Mouse (Mus musculus): ENCODE measurements around the gene Gm20509. TPM values are rescaled to one million over a fixed set of nuclear protein-coding genes. Genes with fewer than 3 reads are reported as not detected.
A peak's percentile ranks its signal among the peaks of the same experiment; 100 is the strongest.

The Gm20509 gene
- polyA plus RNA-seq, 1 experiment from 2014 or later = not detected

- no peak for DNase-seq
Measured at GRCm38 (mm10) chr9:73085845-73086244, 16.4 kb upstream of the Gm20509 start.

GRCm38 (mm10) chr9:73087121-73087520 lies 15.1 kb upstream of the Gm20509 start:
- H3K27me3 ChIP-seq (ENCODE audit: insufficient read depth, low read length) = no peaks in the 10 kb centered on the region
- H3K9ac ChIP-seq = no peak overlapping the region
- no peak for ATAC-seq (ENCODE audit: insufficient read depth)
- WGBS = 46% methylated on average over 8 of the region's 8 CpGs
- TF ChIP-seq CTCF (IDR thresholded peaks at IDR 0.05; ENCODE audit: low read depth) = no peak
- no peak overlapping the region for H3K27ac ChIP-seq (ENCODE audit: low read depth)
- H3K9me3 ChIP-seq (ENCODE audit: low read depth, low read length) = no peaks in the 10 kb centered on the region
- H3K4me3 ChIP-seq (ENCODE audit: low read depth, low read length) = no peak overlapping the region
- H3K36me3 ChIP-seq (ENCODE audit: insufficient read depth) = no peaks in the 10 kb centered on the region
- DNase-seq = peak; percentile 54
- no peak overlapping the region for H3K4me2 ChIP-seq
- no peaks in the 10 kb centered on the region for H3K4me1 ChIP-seq (ENCODE audit: insufficient read depth)

More at GRCm38 (mm10) chr9:73085845-73086244, 16.4 kb upstream of the Gm20509 start:
- Histone ChIP-seq H3K4me3 (ENCODE audit: low read depth, low read length) (no peak overlapping the region), H3K27ac (ENCODE audit: low read depth) (no peak overlapping the region), H3K9ac (no peak overlapping the region), H3K27me3 (ENCODE audit: insufficient read depth, low read length) (no peaks in the 10 kb centered on the region), H3K4me1 (ENCODE audit: insufficient read depth) (no peaks in the 10 kb centered on the region), H3K36me3 (ENCODE audit: insufficient read depth) (no peaks in the 10 kb centered on the region), H3K9me3 (ENCODE audit: low read depth, low read length) (no peaks in the 10 kb centered on the region), H3K4me2 (no peak overlapping the region)
- no peak for TF ChIP-seq CTCF (IDR thresholded peaks at IDR 0.05; ENCODE audit: low read depth)
- ATAC-seq (ENCODE audit: insufficient read depth) = no peak
- 59% methylated on average over 6 of the region's 6 CpGs for WGBS

GRCm38 (mm10) chr9:73087581-73087980 lies 14.7 kb upstream of the Gm20509 start:
- TF ChIP-seq CTCF (IDR thresholded peaks at IDR 0.05; ENCODE audit: low read depth) = no peak
- 64% methylated on average over 5 of the region's 5 CpGs for WGBS
- ATAC-seq (ENCODE audit: insufficient read depth) (no peak), DNase-seq (no peak)
- Histone ChIP-seq H3K27me3 (ENCODE audit: insufficient read depth, low read length) (no peaks in the 10 kb centered on the region), H3K27ac (ENCODE audit: low read depth) (no peak overlapping the region), H3K4me2 (no peak overlapping the region), H3K4me3 (ENCODE audit: low read depth, low read length) (no peak overlapping the region), H3K9ac (no peak overlapping the region), H3K9me3 (ENCODE audit: low read depth, low read length) (no peaks in the 10 kb centered on the region), H3K4me1 (ENCODE audit: insufficient read depth) (no peaks in the 10 kb centered on the region), H3K36me3 (ENCODE audit: insufficient read depth) (no peaks in the 10 kb centered on the region)

- no peaks in the 10 kb centered on the region for H3K4me1 ChIP-seq (ENCODE audit: insufficient read depth)
- no peaks in the 10 kb centered on the region for H3K36me3 ChIP-seq (ENCODE audit: insufficient read depth)
- DNase-seq (peak; percentile 33), ATAC-seq (ENCODE audit: insufficient read depth) (peak; percentile 44)
- 0 out of 2 replicates have a peak overlapping the region, but pooled peaks have one; percentile 5 for H3K27ac ChIP-seq (ENCODE audit: low read depth)
- no peaks in the 10 kb centered on the region for H3K27me3 ChIP-seq (ENCODE audit: insufficient read depth, low read length)
- H3K4me3 ChIP-seq (ENCODE audit: low read depth, low read length) = no peak overlapping the region
- H3K4me2 ChIP-seq = 0 out of 2 replicates have a peak overlapping the region, but pooled peaks have one; percentile 31
- TF ChIP-seq CTCF (IDR thresholded peaks at IDR 0.05; ENCODE audit: low read depth) = no peak
- no peak overlapping the region for H3K9ac ChIP-seq
- H3K9me3 ChIP-seq (ENCODE audit: low read depth, low read length) = no peaks in the 10 kb centered on the region
- WGBS = 54% methylated on average over 16 of the region's 16 CpGs
Measured at GRCm38 (mm10) chr9:73089222-73089920, 12.9 kb upstream of the Gm20509 start.

- DNase-seq (no peak), ATAC-seq (ENCODE audit: insufficient read depth) (no peak)
- H3K27me3 ChIP-seq (ENCODE audit: insufficient read depth, low read length) = no peaks in the 10 kb centered on the region
- WGBS = 73% methylated on average over 10 of the region's 10 CpGs
- no peaks in the 10 kb centered on the region for H3K36me3 ChIP-seq (ENCODE audit: insufficient read depth)
- H3K4me3 ChIP-seq (ENCODE audit: low read depth, low read length) = no peak overlapping the region
- no peak overlapping the region for H3K4me2 ChIP-seq
- H3K4me1 ChIP-seq (ENCODE audit: insufficient read depth) = no peaks in the 10 kb centered on the region
- H3K9ac ChIP-seq = no peak overlapping the region
- H3K9me3 ChIP-seq (ENCODE audit: low read depth, low read length) = no peaks in the 10 kb centered on the region
- TF ChIP-seq CTCF (IDR thresholded peaks at IDR 0.05; ENCODE audit: low read depth) = peak; percentile 21; the same call in 1 of the 2 replicates
- H3K27ac ChIP-seq (ENCODE audit: low read depth) = 0 out of 2 replicates have a peak overlapping the region, but pooled peaks have one; percentile 5
Measured at GRCm38 (mm10) chr9:73090121-73090520, 12.1 kb upstream of the Gm20509 start.

GRCm38 (mm10) chr9:73091747-73092146 lies 10.5 kb upstream of the Gm20509 start:
- Histone ChIP-seq H3K4me1 (ENCODE audit: insufficient read depth) (no peaks in the 10 kb centered on the region), H3K4me2 (no peak overlapping the region), H3K9me3 (ENCODE audit: low read depth, low read length) (no peaks in the 10 kb centered on the region), H3K36me3 (ENCODE audit: insufficient read depth) (no peaks in the 10 kb centered on the region), H3K27ac (ENCODE audit: low read depth) (no peak overlapping the region), H3K4me3 (ENCODE audit: low read depth, low read length) (no peak overlapping the region), H3K9ac (no peak overlapping the region), H3K27me3 (ENCODE audit: insufficient read depth, low read length) (no peaks in the 10 kb centered on the region)
- peak; percentile 92 for TF ChIP-seq CTCF (IDR thresholded peaks at IDR 0.05; ENCODE audit: low read depth)
- 0% methylated on average over 1 of the region's 1 CpGs for WGBS
- peak; percentile 82 for DNase-seq
- peak; percentile 42; the same call in 1 of the 2 replicates for ATAC-seq (ENCODE audit: insufficient read depth)

- H3K4me3 ChIP-seq (ENCODE audit: low read depth, low read length) = no peak overlapping the region
- no peak overlapping the region for H3K9ac ChIP-seq
- ATAC-seq (ENCODE audit: insufficient read depth) = peak; percentile 78; the same call in 1 of the 2 replicates
- H3K4me1 ChIP-seq (ENCODE audit: insufficient read depth) = no peaks in the 10 kb centered on the region
- H3K36me3 ChIP-seq (ENCODE audit: insufficient read depth) = no peaks in the 10 kb centered on the region
- no peaks in the 10 kb centered on the region for H3K9me3 ChIP-seq (ENCODE audit: low read depth, low read length)
- DNase-seq = peak; percentile 65
- WGBS = 20% methylated on average over 17 of the region's 17 CpGs
- H3K27ac ChIP-seq (ENCODE audit: low read depth) = no peak overlapping the region
- no peaks in the 10 kb centered on the region for H3K27me3 ChIP-seq (ENCODE audit: insufficient read depth, low read length)
- H3K4me2 ChIP-seq = peak overlapping the region; percentile 27
- TF ChIP-seq CTCF (IDR thresholded peaks at IDR 0.05; ENCODE audit: low read depth) = no peak
Measured at GRCm38 (mm10) chr9:73094580-73094979, 7.7 kb upstream of the Gm20509 start.
